Mouse (Mus musculus) forebrain, embryonic 15.5 days (tissue): ENCODE measurements around the gene Ralb. TPM values are rescaled to one million over a fixed set of nuclear protein-coding genes. Genes with fewer than 3 reads are reported as not detected.

Experiments used
- ATAC-seq: fragments of 200-750 bp; cut with Nextera tagmentation; replicated peaks from 2 replicates; pipeline ENCODE4 v1.8.0; 2017; ENCODE audit warnings: mild to moderate bottlenecking, moderate TSS enrichment, moderate library complexity
- H3K27ac ChIP-seq: fragments of 300-500 bp; sonication (generic); replicated peaks from 2 replicates; pipeline ENCODE4 v1.5.1; 2015; ENCODE audit warnings: mild to moderate bottlenecking, inconsistent platforms
- H3K27me3 ChIP-seq: fragments of 300-500 bp; sonication (generic); 2 replicates; pipeline ENCODE4 v1.6.1; 2015; ENCODE audit warnings: inconsistent platforms
- H3K36me3 ChIP-seq: fragments of 300-500 bp; sonication (generic); 2 replicates; pipeline ENCODE4 v1.6.1; 2015; ENCODE audit warnings: mild to moderate bottlenecking, inconsistent platforms
- H3K4me1 ChIP-seq: fragments of 300-500 bp; sonication (generic); 2 replicates; pipeline ENCODE4 v1.6.1; 2015; ENCODE audit warnings: inconsistent platforms
- H3K4me2 ChIP-seq: fragments of 300-500 bp; sonication (generic); replicated peaks from 2 replicates; pipeline ENCODE4 v1.6.1; 2015; ENCODE audit warnings: mild to moderate bottlenecking, inconsistent platforms
- H3K4me3 ChIP-seq: fragments of 300-500 bp; sonication (generic); 2 replicates; pipeline ENCODE4 v1.5.1; 2015; ENCODE audit warnings: mild to moderate bottlenecking, inconsistent platforms
- H3K9ac ChIP-seq: fragments of 300-500 bp; sonication (generic); replicated peaks from 2 replicates; pipeline ENCODE4 v1.6.1; 2015; ENCODE audit warnings: mild to moderate bottlenecking, inconsistent platforms
- H3K9me3 ChIP-seq: fragments of 300-500 bp; sonication (generic); 2 replicates; pipeline ENCODE4 v1.6.1; 2016; ENCODE audit warnings: inconsistent platforms
- WGBS: fragments of 180-500 bp; shearing (Covaris S2); methylation state at CpG from one replicate; pipeline ENCODE4 v1.1.7; 2015; ENCODE audit warnings: mixed read lengths; 5-methylcytosine and 5-hydroxymethylcytosine counted together
- polyA plus RNA-seq: library from polyadenylated mRNA; unstranded; fragments of >200 nt; fragmentation: Nextera tagmentation; extraction: Ambion mirVana; gene quantifications from 2 replicates; pipeline ENCODE4 v1.2.1, GENCODE M21; 2015

Gene Ralb
- polyA plus RNA-seq, 1 experiment from 2014 or later: 50.9 TPM

DNA sequence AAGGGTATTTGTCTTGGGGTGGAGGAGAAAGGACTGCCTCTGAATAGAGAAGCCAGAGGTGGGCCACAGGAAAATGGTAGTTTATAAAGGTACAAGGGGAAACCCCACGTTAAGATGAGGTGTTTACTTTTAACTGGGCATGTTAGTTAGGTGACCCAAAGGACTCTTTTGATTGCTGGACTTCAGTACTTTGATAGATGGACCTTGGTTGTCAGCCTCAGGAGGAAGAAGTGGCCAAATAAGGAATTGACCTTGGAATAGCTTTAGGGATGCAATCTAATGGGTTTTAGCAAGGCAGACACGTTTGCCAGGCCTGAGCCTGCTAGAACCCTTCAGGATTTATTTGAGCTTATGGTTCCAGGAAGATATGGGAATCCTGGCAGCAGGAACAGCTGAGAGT is 34.7 kb upstream of the Ralb start:
- Histone ChIP-seq H3K27me3 (no peaks in the 10 kb centered on the region), H3K9me3 (no peaks in the 10 kb centered on the region), H3K27ac (no peak overlapping the region), H3K9ac (no peak overlapping the region), H3K4me2 (no peak overlapping the region), H3K4me3 (no peak overlapping the region), H3K36me3 (no peaks in the 10 kb centered on the region), H3K4me1 (no peaks in the 10 kb centered on the region)
- 86% methylated on average over 2 of the region's 2 CpGs for WGBS
- no peak for ATAC-seq

DNA sequence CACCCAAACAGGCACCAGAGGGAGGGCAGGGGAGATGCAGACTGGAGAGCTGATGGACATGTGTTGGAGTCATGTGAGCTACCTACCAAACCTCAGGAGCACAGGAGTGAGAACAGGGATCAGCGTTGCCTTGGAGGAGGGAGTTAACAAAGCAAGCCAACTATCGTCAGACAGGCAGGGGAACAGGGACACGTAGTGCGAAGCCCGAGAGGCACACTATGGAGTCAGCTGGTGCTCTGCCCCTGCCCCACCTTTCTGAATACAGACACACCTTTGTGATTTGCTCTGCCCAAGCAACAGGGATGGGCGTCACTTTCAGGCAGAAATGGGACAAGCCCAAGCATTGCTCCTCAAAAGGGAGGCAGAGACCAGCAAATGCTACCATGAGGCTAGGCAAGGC is 33.1 kb upstream of the Ralb start:
- Histone ChIP-seq H3K36me3 (no peaks in the 10 kb centered on the region), H3K9ac (no peak overlapping the region), H3K4me3 (no peak overlapping the region), H3K9me3 (no peaks in the 10 kb centered on the region), H3K27ac (no peak overlapping the region), H3K4me1 (peaks cover 5% of the 10 kb centered on the region; the same call in 1 of the 2 replicates), H3K4me2 (no peak overlapping the region), H3K27me3 (no peaks in the 10 kb centered on the region)
- ATAC-seq: no peak
- 84% methylated on average over 6 of the region's 6 CpGs for WGBS

DNA sequence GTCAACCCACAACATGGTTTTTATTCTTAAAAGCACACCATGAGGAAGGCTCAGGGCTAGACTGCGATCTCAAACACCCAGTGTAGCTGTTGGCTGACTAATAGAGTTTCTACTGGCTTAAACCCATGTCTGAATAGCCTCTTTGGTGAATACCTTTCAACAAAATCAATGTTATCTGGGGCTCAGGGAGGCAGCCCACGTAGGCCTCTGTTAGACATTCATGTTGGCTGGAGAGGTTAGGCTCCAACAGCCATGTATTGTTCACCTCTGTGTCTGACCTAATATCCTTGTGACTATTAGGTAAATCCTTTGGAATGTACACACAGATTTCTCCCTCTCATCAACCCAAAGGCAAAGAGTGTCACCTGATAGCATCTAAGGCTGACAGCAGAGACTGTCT is 31.5 kb upstream of the Ralb start:
- no peak overlapping the region for H3K4me2 ChIP-seq
- WGBS: 86% methylated on average over 2 of the region's 2 CpGs
- H3K36me3 ChIP-seq: no peaks in the 10 kb centered on the region
- no peak for ATAC-seq
- no peak overlapping the region for H3K9ac ChIP-seq
- no peak overlapping the region for H3K4me3 ChIP-seq
- H3K4me1 ChIP-seq: peaks cover 5% of the 10 kb centered on the region; the same call in 1 of the 2 replicates
- H3K27ac ChIP-seq: no peak overlapping the region
- H3K9me3 ChIP-seq: no peaks in the 10 kb centered on the region
- no peaks in the 10 kb centered on the region for H3K27me3 ChIP-seq

DNA sequence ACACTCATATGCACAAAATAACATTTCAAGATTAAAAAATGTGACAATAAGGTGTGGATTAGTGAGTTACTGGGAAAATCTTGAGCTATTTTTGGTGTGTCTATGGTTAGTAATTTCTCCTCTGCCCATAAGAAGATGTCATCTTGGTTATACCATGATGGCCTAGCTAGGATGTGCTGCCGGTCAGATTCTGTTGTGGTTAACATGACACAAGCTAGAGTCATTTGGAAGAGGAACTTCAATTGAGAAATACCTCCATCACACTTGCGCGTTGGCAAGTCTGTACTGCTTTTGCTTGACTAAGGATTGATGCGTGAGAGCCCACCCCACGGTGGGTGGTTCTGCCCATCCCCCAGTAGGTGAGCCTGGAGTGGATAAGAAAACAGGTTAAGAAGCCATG is 29.7 kb upstream of the Ralb start:
- no peak overlapping the region for H3K4me3 ChIP-seq
- H3K4me2 ChIP-seq: no peak overlapping the region
- H3K9ac ChIP-seq: no peak overlapping the region
- WGBS: 92% methylated on average over 5 of the region's 5 CpGs
- no peak overlapping the region for H3K27ac ChIP-seq
- no peaks in the 10 kb centered on the region for H3K36me3 ChIP-seq
- peaks cover 5% of the 10 kb centered on the region; the same call in 1 of the 2 replicates for H3K4me1 ChIP-seq
- no peak for ATAC-seq
- H3K9me3 ChIP-seq: no peaks in the 10 kb centered on the region
- no peaks in the 10 kb centered on the region for H3K27me3 ChIP-seq

DNA sequence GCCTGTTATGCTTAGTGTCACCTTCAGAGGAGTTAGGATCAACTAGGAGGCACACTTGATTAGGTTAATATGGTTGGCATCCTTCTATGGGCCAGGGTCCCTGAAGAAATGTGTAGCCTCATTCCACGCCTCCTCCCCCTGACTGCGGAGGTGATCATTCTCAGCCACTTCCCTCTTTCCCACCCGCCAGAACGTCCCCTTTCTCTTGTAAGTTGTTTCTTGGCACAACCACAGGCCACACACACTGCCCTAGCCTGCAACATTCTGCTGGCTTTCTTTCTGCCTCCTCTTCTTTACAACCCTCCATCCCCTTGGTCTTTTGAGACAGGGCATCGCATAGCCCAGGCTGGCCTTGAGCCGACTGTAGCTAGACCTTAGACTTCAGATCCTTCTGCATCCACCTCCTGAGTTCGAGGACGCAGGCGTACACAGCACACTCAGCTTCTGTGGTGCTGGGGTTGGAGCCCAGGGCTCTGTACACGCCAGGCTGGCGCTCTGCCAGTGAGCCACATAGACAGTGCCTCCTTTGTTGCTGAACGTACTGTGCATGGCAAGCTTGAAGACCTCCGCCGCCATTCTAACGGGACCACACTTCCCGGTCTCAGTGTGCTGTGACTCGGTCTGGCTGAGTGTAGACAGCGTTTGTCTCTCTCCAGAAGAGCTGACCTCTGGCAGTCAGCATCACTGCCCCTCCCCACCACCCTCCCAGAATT is 28.7 kb upstream of the Ralb start:
- WGBS: 52% methylated on average over 18 of the region's 18 CpGs
- Histone ChIP-seq H3K27ac (0 out of 2 replicates have a peak overlapping the region, but pooled peaks have one; percentile 4), H3K27me3 (no peaks in the 10 kb centered on the region), H3K36me3 (peaks cover 10% of the 10 kb centered on the region), H3K4me3 (no peak overlapping the region), H3K4me2 (no peak overlapping the region), H3K4me1 (peaks cover 5% of the 10 kb centered on the region; the same call in 1 of the 2 replicates), H3K9ac (no peak overlapping the region), H3K9me3 (no peaks in the 10 kb centered on the region)
- peak; percentile 72 for ATAC-seq

DNA sequence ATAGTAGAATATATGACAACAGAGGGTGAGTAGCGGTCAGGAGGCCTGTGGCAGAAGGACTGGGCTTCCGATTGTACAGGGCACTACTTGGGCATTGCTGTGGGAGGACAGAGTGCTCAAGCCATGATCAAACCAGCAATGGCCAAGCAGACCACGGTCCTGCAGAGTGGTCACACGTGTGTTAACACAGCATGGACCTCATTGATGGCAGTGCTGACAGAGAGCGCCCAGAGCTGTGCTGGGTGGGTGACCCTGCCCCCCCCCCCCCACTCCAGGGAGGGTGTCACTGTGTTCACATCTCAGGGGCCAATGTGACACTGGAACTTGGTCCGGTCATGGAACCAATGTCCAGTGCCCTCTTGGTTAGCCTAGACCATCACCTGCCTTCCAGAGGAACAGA is 27.6 kb upstream of the Ralb start:
- Histone ChIP-seq H3K9ac (no peak overlapping the region), H3K27me3 (no peaks in the 10 kb centered on the region), H3K4me1 (peaks cover 10% of the 10 kb centered on the region), H3K27ac (no peak overlapping the region), H3K4me3 (no peak overlapping the region), H3K4me2 (no peak overlapping the region), H3K9me3 (no peaks in the 10 kb centered on the region), H3K36me3 (peaks cover 17% of the 10 kb centered on the region)
- 98% methylated on average over 6 of the region's 6 CpGs for WGBS
- ATAC-seq: 0 out of 2 replicates have a peak, but pooled peaks have one; percentile 21

- peaks cover 19% of the 10 kb centered on the region for H3K4me1 ChIP-seq
- no peak for ATAC-seq
- H3K9ac ChIP-seq: no peak overlapping the region
- H3K4me2 ChIP-seq: no peak overlapping the region
- H3K9me3 ChIP-seq: no peaks in the 10 kb centered on the region
- H3K27me3 ChIP-seq: no peaks in the 10 kb centered on the region
- H3K27ac ChIP-seq: no peak overlapping the region
- no peak overlapping the region for H3K4me3 ChIP-seq
- WGBS: 89% methylated on average over 13 of the region's 13 CpGs
- peaks cover 20% of the 10 kb centered on the region for H3K36me3 ChIP-seq
Observed at GRCm38 (mm10) chr1:119530941-119531340, 26.3 kb upstream of the Ralb start.

DNA sequence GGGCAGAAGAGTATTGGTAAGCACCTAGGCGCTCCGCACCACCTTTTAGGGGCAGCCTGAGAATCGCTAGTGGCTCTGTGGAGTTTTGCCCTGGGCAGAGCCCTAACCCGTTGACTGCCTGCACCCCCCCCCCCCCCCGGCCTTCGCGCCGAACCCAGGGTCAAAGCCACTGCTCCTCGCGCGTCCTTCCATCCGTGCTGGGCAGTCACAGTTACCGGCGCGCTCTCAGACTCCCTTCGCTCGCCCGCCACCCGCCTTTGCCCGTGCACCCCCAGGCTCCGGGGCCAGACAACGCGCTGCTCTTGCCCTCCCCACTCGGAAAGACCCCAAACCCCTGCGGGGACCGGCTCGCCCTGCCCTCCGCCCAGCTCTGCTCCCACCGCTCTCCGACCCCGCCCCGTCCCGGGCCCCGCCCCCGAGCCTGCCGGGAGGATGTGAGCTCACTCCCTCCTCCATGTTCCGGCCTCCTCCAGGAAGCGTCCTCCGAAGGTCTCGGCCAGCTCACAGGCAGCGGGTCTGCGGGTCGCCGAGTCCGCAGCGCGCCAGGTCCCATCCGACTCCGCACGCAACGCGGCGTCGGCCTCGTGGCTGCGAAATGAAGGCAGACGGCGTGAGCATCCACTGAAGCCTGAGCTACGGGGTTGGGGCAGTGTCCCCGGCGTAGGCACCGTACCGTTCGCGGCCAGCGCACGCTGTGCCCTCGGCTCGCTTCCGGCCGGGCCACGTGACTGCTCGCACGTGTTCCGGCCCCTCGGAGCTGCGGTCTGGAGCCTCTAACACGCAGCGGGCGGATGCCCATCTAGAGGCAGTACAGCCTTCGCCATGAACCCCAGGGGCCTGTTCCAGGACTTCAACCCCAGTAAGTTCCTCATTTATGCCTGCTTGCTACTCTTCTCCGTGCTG is 21.3 kb upstream of the Ralb start, which contains the start of gene Tmem185b:
Gene Tmem185b, plus strand, starts transcription at position 472 of the 903 bp plus-strand sequence.
- peak; percentile 96 for ATAC-seq
- H3K9me3 ChIP-seq: no peaks in the 10 kb centered on the region
- H3K27me3 ChIP-seq: no peaks in the 10 kb centered on the region
- WGBS: 2% methylated on average over 82 of the region's 82 CpGs
- H3K4me1 ChIP-seq: peaks cover 27% of the 10 kb centered on the region
- H3K36me3 ChIP-seq: peaks cover 20% of the 10 kb centered on the region
- H3K9ac ChIP-seq: peak within 1 kb of the TSS; percentile 86
- H3K4me2 ChIP-seq: peak within 1 kb of the TSS; percentile 92
- peak within 1 kb of the TSS; percentile 84 for H3K27ac ChIP-seq
- H3K4me3 ChIP-seq: peak within 1 kb of the TSS; percentile 80

DNA sequence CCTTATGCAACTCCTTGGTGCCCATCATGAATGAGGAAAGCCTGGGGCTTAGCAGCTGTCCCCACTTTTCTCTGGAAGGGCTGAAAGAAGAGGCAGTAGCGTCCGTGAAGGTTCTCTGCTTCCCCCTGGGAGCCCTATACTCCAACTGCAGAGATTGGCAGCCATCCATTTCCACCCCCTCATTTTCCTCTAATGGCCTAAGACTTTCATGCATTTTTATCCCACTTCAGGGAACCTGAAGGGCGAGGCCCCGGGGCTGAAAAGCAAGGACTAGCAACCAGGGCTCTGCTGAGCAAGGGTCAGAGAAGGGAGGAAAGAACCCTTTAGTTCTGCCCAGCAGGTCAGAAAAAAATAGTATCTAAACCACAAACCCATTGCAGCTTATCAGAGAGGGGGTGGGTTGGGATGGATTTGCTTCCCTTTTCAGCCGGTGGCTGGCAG is 20.4 kb upstream of the Ralb start:
- Histone ChIP-seq H3K9ac (peak overlapping the region; percentile 86; the same call in 1 of the 2 replicates), H3K27ac (0 out of 2 replicates have a peak overlapping the region, but pooled peaks have one; percentile 84), H3K4me2 (peak overlapping the region; percentile 92), H3K4me1 (peaks cover 27% of the 10 kb centered on the region), H3K27me3 (no peaks in the 10 kb centered on the region), H3K9me3 (no peaks in the 10 kb centered on the region), H3K36me3 (peaks cover 20% of the 10 kb centered on the region), H3K4me3 (peak overlapping the region; percentile 80)
- 2% methylated on average over 5 of the region's 5 CpGs for WGBS
- ATAC-seq: no peak

- no peak overlapping the region for H3K9ac ChIP-seq
- 92% methylated on average over 7 of the region's 7 CpGs for WGBS
- H3K4me1 ChIP-seq: peaks cover 27% of the 10 kb centered on the region
- H3K9me3 ChIP-seq: no peaks in the 10 kb centered on the region
- ATAC-seq: no peak
- H3K27ac ChIP-seq: no peak overlapping the region
- H3K4me3 ChIP-seq: no peak overlapping the region
- no peaks in the 10 kb centered on the region for H3K27me3 ChIP-seq
- H3K4me2 ChIP-seq: no peak overlapping the region
- peaks cover 16% of the 10 kb centered on the region for H3K36me3 ChIP-seq
Observed at GRCm38 (mm10) chr1:119523826-119524225, 19.2 kb upstream of the Ralb start.

- Histone ChIP-seq H3K27ac (no peak overlapping the region), H3K9me3 (no peaks in the 10 kb centered on the region), H3K4me2 (no peak overlapping the region), H3K36me3 (peaks cover 11% of the 10 kb centered on the region), H3K9ac (no peak overlapping the region), H3K27me3 (no peaks in the 10 kb centered on the region), H3K4me1 (peaks cover 27% of the 10 kb centered on the region), H3K4me3 (no peak overlapping the region)
- WGBS: 85% methylated on average over 7 of the region's 7 CpGs
- ATAC-seq: no peak
Observed at GRCm38 (mm10) chr1:119523369-119523768, 18.8 kb upstream of the Ralb start.

DNA sequence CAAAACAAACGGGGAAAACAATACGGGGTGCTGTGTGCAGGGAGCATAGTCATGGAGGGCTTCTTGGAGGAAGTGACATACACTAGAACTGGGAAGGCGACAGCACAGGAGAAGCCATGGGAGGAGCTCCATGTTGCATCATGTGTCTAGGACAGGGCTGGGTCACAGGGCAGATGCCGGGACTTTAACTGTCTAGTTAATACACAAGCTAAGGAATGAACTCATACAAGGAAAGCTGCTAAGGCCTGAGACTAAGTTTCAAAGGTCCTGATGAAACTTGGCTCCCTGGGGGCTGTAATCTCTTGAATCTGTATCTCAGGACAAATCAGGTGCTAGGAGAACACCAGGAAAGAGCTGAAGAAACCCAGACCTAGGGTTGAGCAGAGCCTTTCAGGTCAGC is 18.1 kb upstream of the Ralb start:
- Histone ChIP-seq H3K27ac (no peak overlapping the region), H3K9ac (no peak overlapping the region), H3K4me3 (no peak overlapping the region), H3K27me3 (no peaks in the 10 kb centered on the region), H3K36me3 (peaks cover 8% of the 10 kb centered on the region), H3K9me3 (no peaks in the 10 kb centered on the region), H3K4me2 (no peak overlapping the region), H3K4me1 (peaks cover 27% of the 10 kb centered on the region)
- ATAC-seq: no peak
- 82% methylated on average over 4 of the region's 4 CpGs for WGBS
